Mouse (Mus musculus) erythroblast, embryonic 14.5 days (primary cell): Measurements from ENCODE around the gene Olfr703.

Experiments
- GATA1 ChIP-seq: IDR thresholded peaks from 2 replicates; pipeline ENCODE4 v1.6.1; 2012; ENCODE audit warnings: low read length, inconsistent platforms, mixed read lengths
- TAL1 ChIP-seq: IDR thresholded peaks from 3 replicates; pipeline ENCODE4 v1.6.1; 2012; ENCODE audit warnings: low read length, inconsistent platforms, mixed read lengths

- TF ChIP-seq TAL1 (no peak), GATA1 (no peak)
Measured at GRCm38 (mm10) chr7:106862885-106863284, 19.7 kb downstream of the Olfr703 start, which contains the start of gene Olfr704.
